Mouse (Mus musculus) layer of hippocampus, postnatal 36 days (tissue): Measurements from ENCODE around the gene Ifna14. TPM values are rescaled to one million over a fixed set of nuclear protein-coding genes. Genes with fewer than 3 reads are reported as not detected.
"Not testable (repeated sequence)": the region's sequence is repeated elsewhere in the genome, so short reads cannot be mapped to it uniquely, and the experiment has no call there.

ENCODE experiments used
- DNase-seq, 2 experiments: peaks; one replicate each; pipeline ENCODE4 v3.0.0; 2022
- total RNA-seq, 2 experiments: library from RNA; stranded (reverse); gene quantifications; 2 replicates each; pipeline ENCODE4 v1.2.3; 2021

Ifna14 gene
- total RNA-seq: not detected

- no peak for DNase-seq
Measured at GRCm38 (mm10) chr4:88571698-88572097, at the start of gene Ifna14. Ifna14 (minus strand) TSS chr4:88571798.

- DNase-seq: no peak
Measured at GRCm38 (mm10) chr4:88603276-88603675, 31.7 kb upstream of the Ifna14 start, which contains the start of gene Ifna12. Ifna12 (minus strand) TSS chr4:88603376.

GRCm38 (mm10) chr4:88592285-88592684, 20.7 kb upstream of the Ifna14 start, which contains the start of gene Ifna9:
Ifna9 (minus strand) TSS chr4:88592385.
- DNase-seq: no peak

- DNase-seq: no peak
Measured at GRCm38 (mm10) chr4:88561791-88562190, 9.8 kb downstream of the Ifna14 start.

GRCm38 (mm10) chr4:88558145-88558544, 13.5 kb downstream of the Ifna14 start, which contains the start of gene Ifna15:
Ifna15 (minus strand) TSS chr4:88558245.
- DNase-seq: not testable (repeated sequence)

- peak; percentile 39 to 42 for DNase-seq
Measured at GRCm38 (mm10) chr4:88550161-88550945, 21.2 kb downstream of the Ifna14 start.

- no peak for DNase-seq
Measured at GRCm38 (mm10) chr4:88547986-88548385, 23.6 kb downstream of the Ifna14 start.

GRCm38 (mm10) chr4:88543649-88544234, 27.9 kb downstream of the Ifna14 start:
- DNase-seq: no peak

- DNase-seq: no peak
Measured at GRCm38 (mm10) chr4:88537328-88537727, 34.3 kb downstream of the Ifna14 start.

- no peak for DNase-seq
Measured at GRCm38 (mm10) chr4:88536640-88537039, 35.0 kb downstream of the Ifna14 start.

- no peak for DNase-seq
Measured at GRCm38 (mm10) chr4:88535742-88536141, 35.9 kb downstream of the Ifna14 start.

GRCm38 (mm10) chr4:88534903-88535302, 36.7 kb downstream of the Ifna14 start:
- DNase-seq: no peak

GRCm38 (mm10) chr4:88533499-88533898, 38.1 kb downstream of the Ifna14 start:
- no peak for DNase-seq

- no peak for DNase-seq
Measured at GRCm38 (mm10) chr4:88530892-88531291, 40.7 kb downstream of the Ifna14 start.

GRCm38 (mm10) chr4:88530271-88530670, 41.3 kb downstream of the Ifna14 start:
- no peak for DNase-seq

GRCm38 (mm10) chr4:88526379-88527049, 45.1 kb downstream of the Ifna14 start:
- DNase-seq: no peak

- no peak for DNase-seq
Measured at GRCm38 (mm10) chr4:88525393-88525792, 46.2 kb downstream of the Ifna14 start.

- DNase-seq: no peak
Measured at GRCm38 (mm10) chr4:88523241-88523640, 48.4 kb downstream of the Ifna14 start.

- no peak for DNase-seq
Measured at GRCm38 (mm10) chr4:88522674-88523073, 48.9 kb downstream of the Ifna14 start, which contains the start of gene Ifnb1. Ifnb1 (minus strand) TSS chr4:88522774.
